Mouse (Mus musculus): ENCODE data around the gene Nfix.
A peak's percentile ranks its signal among the peaks of the same experiment; 100 is the strongest.

Nfix gene

DNA sequence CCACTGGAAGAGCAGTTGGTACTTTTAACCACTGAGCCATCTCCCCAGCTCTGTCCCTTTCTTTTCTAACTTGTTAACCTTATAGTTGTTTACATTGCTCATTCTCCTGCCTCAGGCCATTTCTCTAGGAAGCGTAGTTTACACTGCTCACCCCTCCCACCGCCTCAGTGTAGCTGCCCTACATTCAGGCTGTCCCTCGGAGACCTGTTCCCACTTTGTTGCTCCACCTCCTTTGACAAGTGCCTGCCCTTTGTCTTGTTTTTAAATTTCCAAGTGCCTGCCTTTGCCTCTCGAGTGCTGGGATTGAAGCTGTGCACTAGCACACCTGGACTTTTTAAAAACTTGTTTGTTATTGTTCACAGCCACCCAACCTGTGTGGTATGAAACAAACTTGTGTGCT lies 106.8 kb downstream of the Nfix start:
- DNase-seq = no peak

DNA sequence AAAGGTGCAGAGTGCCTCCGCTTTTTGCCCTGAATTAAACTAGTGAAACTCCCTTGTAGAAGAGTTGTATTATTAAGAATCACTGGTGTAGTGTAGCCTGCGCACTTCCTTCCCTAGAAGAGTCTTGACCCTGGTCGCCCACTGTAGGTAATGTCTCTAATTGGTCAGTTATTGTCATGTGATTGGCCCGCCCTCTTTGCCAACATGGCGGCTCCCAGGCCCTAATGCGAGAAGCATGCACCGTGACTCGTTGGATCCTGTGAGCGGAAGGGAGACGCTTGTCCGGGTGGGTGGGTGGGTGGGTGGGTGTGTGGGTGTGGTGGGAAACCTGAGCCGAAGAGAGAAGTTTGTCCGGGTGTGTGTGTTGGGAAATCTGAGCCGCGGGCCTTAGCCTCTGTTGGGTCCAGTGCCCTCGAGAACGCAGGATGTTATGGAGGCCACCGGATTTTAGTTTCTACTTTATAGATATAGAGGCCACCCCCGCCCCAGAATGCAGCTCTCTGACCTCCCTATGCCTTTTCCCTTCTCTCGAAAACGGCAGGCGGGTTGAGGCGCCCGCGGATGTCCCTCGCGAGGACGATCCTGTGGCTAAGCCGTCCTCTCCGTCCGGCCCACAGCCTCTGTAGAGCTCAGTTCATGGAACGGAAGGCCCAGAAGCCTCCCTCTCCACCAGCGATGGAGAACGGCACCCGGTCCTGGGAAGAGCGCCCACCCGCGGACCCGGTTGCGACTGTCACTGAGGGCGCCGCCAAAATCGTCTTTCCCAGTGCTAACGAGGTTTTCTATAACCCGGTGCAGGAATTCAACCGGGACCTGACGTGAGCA lies 110.8 kb downstream of the Nfix start:
- DNase-seq = peak; percentile 93 to 94

DNA sequence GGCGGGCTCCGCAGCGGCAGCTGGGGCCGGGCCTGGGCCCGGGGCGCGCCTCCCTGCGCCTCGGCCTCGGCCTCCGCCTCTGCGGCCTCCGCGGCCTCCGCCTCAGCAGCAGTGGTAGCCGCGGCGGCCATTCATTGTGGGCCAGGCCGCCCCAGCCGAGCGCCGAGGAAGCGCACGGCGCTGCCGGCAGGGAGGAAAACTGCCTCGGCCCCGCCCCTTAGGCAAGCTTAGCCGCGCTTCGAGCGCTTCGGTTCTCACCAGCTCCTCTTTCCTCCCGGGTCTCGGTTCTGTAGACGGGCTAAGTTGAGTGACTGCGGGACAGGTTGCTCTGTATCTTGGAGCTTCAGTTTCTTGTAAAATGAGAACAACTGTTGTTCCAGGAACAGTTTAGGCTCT lies 112.4 kb downstream of the Nfix start, which contains the start of gene Nacc1:
Gene Nacc1, minus strand, starts transcription at position 158 of the 396 bp plus-strand sequence.
- peak; percentile 91 to 96 for DNase-seq

DNA sequence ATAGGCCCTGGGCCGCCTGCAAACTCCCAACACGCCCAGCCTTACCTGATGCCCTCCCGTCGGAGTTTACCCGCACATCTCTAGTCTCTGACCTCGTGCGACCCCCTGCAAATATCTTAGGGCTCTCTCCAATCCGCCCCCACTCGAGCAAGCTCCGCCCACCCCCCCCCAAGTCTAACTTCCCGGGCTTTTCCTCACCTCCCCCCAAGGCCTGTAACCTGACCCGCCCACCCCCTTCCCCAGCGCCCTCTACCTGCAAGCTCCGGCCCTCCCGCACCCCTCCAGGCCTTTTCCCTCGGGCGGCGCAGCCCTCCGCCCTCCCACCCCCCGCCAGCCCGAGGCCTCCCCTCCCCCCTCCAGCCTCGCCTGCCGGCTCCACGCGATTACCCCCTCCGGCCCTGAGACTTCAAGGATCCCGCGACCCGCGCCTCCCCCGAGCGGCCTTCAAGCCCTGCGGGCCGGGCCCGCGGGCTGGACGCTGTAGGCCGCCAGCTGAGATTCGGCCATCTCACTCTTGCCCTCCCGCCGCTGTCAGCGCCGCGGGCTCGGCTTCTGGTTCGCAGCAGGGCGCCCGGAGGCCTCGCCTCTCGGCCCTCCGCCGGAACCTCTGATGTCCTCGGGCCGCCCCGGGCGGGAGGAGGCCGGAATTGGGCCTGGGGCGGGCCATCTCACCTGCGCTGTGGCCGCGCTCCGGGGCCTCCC lies 113.0 kb downstream of the Nfix start:
- DNase-seq = peak; percentile 25 to 67

DNA sequence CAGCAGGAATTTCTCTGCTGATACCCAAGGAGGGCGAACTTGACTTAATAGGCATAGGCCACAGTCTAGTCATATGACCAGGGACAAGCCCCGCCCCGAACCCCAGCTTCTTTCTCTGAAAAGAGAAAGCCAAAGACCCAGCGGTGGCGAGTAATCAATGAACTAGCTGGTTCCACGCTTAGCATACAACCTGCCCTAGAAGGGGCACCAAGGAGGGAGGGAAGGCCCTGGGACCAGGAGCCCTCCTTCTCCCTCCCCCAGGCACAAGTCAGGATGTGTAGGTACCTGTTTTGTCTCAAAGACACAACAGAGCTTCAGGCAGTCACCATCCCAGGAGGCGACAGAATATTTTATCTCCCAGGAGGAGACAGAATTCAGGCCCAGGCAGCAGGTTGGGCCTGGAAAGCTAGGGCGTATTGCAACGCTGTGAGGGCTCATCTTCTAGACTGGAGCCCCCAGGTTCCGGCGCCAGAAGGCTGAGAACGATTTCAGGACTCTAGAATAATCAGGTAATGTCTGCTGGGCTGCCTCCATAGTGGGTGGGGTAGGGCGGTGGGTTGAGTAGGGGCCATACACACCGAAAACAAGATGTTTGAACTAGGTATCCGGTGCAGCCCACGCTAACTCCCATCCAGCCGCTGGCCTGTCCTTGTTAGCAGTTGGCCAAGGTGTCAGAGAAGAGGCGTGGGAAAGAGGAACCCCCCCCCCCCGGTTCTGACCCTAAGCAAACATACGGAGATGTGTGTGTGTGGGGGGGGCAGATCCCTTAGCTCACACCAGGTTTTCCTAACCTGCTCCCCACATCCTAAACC lies 113.7 kb downstream of the Nfix start, which contains the start of gene Trmt1:
Gene Trmt1, plus strand, starts transcription at position 117 of the 812 bp plus-strand sequence.
- peak; percentile 68 to 69 for DNase-seq

DNA sequence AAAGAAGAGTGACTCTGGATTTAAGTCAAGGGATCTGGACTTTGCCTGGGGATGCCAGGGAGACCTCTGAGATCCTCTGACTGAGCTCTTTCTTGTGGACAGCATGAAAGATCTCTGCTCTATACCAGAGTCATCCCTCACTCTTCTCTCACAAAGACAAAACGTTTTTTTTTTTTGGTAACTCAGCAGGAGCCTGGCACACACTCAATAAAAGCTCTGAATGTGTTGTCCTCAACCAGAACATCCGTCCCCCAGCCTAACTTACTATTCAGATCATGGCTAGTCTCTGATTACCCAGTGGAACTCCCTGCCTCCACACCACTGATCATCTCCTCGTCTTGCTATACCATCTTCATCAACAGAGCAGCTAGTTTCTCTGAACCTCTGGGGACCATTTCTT lies 115.6 kb downstream of the Nfix start:
- DNase-seq = no peak

DNA sequence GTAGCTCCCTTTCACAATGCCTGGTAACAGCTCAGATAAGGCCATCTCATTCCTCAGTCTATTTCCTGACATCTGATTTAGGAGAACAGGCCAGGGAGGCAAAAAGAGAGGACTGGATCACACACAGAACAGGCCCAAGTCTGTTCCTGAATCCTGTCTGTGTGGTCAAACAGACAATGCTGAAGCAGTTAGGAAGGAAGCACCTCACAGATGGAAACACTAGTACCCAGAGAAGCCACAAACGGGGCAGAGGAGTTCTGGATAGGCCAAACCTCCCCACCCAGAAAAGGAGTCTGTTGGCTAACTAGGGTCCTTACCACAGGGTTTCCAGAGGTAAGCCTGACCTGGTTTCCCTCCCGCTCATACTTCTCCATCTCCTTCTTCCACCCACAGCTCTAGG lies 117.9 kb downstream of the Nfix start:
- no peak for DNase-seq

DNA sequence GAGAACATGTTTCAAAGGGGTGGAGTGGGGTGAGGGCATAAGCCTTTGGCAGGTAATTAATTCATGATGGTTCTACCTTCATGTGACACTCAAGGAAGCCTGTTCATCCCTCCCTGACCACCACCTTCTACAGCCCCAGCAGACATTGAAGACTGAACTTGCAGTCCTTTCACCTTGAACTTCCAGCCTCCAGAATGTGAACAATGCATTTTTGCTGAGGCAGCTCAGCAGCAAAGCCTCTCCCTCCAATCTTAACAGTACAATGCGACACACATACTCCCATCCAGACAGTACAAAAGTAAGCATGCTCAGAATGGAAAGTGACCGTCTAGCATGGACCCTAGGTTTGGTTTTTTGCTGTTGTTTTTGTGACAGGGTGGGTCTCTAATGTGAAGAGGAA lies 118.7 kb downstream of the Nfix start:
- no peak for DNase-seq

DNA sequence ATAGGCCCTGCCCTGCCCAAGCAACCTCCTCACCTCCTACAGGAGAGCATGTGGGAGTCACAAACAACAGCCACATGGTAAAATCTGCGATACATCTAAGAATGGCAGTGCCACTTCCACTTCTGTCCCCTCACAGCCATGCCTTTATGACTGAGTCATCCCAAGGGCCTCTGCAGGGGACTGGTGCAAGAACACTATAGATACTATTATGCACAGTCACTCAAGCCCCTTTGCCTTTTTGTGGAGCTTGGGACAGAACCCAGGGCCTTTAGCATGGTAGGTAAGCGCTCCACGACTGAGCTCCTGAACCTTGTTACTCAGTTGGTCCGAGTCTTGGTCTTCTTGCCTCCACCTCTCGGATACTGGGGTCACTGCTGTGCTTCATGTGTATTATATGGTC lies 122.8 kb downstream of the Nfix start:
- DNase-seq = no peak

DNA sequence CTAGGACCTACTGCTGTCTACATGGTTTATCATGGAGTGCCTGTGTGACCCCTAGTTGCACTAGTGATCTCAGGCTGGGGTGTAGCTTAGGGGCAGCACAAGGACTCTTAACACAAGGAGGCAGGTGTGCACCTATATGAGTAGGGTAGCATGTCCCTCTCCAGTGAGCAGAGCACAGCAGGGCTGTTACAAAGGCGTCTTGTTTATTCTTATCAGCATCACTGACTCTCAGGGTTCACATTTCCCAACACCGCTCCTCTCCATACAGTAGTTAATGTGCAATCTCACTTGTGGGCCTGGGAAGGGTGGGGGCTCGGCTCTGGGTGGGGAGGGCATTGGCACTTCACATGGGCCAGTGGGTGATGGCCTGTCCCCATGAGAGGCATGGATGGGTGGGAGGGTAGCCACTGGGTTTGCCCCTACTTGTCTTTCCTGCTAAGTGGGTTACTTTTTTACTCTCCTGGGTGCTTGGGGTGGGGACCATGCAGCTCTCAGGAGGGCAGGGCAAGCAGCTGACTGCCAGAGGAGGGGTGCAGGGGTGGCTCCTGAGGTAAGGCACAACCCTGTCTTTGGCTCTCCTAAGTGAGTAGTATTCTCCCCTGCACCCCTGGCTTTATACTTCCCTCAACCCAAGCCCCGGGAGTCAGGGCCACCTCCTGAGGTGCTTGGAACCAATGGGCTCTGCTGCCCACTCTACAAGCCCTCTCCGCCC lies 129.7 kb downstream of the Nfix start:
- peak; percentile 20 to 69 for DNase-seq

DNA sequence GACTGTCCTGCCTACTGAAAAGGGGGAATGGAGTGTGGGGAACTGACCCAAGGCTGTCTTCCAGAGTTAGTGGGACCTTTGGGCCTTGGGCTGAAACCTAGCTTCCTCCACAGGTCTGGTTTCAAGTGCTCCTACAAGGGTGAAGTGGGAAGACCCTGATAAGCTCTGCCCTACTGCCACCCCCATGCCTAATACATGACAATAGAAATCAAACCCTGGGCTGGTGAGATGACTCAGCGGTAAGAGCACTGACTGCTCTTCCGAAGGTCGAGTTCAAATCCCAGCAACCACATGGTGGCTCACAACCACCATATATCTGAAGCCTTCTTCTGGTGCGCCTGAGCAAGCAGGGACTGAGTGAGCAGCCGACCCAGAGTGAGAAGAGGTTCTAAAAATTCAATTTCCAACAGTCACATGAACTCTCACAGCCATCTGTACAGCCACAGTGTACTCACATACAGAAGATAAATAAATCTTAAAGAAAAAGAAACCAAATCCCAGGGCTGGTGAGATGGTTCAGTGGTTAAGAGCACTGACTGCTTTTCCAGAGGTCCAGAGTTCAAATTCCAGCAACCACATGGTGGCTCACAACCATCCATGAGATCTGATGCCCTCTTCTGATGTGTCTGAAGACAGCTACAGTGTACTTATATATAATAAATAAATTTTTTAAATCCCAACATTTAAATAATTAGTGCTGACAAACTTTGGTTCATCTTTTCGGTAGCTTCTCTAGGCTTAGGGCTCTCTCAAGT lies 131.2 kb downstream of the Nfix start:
- DNase-seq = peak; percentile 44 to 56

DNA sequence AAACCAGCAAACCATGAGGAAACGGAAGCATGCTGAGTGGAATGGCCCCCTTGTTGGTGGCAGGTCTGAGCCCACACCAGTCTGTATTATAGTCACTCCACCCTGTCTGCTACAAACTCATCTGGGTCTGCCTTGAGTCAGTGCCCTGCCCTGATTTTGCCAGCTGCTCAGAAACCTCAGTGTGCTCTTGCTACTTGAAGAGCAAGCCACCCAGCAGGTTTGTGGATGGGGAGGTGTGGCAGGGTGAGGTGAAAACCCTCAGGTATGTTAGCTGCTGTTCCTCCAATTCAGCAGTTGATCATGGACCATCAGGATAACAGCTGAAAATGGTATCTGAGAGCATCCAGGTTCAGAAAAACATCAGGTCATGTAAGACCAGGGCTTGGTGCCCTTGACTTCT lies 132.1 kb downstream of the Nfix start:
- no peak for DNase-seq

DNA sequence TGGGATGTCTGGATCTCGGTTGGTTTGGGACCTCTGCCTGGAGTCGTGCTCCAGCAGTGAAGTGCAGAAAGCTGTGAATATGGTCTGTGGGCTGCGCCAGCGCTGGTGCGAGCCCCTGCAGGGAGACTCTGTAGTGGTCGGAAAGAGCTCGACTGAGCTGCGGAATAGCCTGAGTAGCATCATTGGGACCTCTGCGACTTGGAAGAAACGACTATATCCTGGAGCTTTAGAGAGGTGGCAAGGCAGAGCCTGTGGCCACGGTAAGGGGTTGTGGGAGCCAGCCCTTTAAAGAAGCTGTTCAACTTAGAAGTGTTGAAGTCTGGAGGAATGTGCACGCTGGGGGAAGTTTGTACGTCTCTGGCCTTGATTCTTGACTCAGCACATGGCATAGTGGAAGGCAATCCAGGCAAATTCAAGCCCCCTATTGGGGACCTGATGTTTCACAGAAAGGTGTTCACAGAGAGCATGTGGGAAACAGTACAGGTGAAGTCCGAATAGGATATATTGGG lies 134.7 kb downstream of the Nfix start:
- DNase-seq = no peak

DNA sequence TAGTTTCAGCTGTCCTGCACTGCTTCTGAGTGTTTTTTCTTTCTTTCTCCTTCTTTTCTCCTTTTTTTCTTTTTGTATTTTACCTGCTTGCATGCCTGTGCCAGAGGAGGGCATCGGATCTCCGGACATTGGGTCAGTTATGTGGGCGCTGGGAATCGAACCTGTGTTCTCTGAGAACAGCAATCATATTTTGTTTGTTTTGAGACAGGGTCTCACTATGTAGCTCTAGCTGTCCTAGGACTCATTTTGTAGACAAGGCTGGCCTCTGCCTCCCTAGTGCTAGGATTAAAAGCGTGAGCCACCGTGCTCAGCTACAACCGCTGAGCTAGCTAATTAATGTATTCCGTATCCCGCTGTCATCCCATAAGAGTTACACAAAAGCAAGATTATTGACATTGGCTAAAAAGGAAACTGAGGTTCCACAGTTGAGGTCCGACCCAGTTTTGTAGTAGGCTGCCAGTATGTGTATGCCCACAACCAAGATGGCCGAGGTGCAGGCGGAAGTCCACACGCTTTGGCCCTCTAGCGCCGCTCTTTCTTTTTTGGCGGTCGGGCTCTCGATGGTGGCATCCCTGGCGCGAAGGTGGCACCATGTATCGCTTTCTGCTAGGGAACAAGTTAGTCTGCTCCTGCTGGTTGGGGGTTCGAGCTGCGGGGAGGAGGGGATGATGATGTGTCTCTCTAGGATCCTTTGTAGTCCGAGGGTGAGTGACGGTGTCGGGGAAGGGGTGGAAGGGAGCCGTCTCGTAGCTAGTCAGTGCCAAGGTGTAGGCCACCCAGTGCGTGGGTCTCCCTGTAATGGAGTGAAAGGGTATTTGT lies 135.4 kb downstream of the Nfix start:
- peak; percentile 86 to 93 for DNase-seq

DNA sequence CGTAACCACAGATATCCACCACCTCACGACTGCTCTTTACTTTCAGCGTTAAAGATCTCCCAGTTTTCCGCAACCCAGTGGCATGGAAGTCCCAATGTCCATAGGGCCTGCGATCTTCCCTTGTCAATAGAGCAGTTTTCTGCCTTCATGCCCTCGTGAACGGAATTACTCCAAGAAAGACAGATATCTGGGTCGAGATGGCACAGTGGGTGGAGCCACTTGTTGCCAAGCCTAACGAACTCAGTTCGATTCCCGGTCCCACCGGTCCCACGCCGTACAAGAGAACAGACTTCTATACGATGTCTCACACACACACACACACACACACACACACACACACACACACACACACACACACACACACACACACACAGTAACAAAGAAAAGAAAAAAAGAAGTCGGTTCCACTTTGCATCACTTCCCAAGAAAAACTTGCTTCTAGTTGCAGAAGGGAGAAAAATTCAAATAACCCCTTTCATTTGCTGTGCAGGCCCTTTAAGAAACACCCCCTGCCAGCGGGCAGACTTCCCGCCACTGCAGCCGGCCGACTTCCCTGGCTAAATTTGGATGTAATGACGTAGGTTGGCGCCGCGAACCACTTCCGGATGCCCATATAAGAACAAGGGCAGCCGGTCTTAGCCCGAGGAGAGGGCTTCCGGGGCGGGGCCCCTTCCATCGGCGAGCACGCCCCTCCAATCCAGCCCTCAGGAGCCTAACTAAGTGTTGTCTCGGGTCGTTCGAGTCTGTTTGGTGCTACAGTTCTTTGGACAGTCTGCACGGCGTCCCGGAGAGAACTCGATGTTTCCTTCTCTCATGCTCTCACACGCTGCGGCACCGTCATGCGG lies 136.4 kb downstream of the Nfix start:
- peak; percentile 98 to 99 for DNase-seq

DNA sequence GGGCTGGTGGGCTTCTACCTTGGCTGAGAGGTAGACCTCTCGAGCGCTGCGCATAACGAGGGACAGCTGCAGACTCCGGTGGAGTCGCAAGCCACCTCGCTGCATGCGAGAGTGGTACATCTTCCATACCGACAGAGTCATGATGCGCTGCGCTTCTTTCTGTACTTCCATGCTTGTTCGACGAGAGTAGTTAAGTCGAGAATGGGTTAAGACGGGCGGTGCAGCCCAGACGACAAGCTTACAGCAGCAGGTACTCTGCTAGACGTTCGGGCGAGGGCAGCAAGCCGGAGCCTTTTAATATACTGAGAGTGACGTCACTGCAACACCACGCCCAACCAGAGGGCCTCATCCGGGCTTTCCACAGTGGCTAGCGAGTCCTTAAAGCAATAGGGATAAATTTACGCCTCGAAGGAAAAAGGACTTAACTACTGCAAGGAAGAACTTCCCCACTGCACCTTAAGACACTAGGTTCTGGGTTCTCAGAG lies 137.5 kb downstream of the Nfix start, which contains the start of gene Ier2:
Gene Ier2, minus strand, starts transcription at position 272 of the 485 bp plus-strand sequence.
- DNase-seq = peak; percentile 96 to 97

DNA sequence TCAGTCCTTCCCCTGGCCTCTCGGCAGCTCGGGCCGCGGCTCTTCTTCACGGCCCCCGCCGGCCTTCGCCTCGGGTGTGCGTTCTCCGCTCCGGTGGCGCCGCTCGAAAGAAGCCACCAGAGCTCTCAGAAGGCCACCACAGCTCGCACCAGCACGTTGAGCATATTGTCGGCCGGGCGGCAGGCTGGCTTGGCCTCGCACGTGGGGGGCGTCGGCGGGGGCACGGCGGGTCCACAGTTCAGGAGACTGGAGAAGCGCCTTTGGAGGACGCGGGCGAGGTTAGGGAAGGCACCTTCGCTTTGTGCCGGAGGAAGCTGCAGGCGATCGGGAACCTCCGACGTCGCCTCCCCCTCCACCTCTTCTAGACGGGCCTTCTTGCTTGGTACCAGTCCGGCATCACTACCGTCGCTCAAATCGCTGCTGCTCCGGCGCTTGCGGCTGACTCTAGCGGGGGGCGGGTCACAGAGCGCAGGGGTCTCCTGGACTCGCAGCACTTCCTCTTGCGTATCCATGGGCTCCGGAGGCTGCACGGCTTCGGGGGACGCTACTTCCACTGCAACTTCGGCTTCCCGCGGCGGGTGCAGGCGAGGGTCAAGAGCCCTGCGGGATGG lies 138.1 kb downstream of the Nfix start:
- peak; percentile 45 to 76 for DNase-seq

DNA sequence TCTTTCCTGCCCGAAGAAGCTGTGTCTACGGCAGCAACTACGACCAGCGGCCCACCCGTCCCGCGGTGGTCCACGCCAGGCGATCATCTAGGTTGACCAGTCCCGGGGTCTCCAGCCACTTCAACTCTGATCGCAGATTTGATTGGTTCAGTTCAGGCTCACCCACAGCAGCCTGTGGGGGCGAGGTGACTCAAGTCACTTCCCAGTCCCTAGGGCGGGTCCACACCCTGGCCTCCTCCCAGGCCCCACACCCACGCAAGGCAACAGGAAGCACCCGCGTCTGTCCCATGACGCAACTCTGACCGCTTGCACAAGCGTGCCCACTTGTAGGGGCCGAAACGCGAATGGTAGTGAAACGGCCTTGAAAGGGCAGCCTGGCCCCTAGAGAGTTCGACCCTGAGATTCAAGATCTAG lies 138.7 kb downstream of the Nfix start:
- DNase-seq = peak; percentile 86 to 96
